Mouse (Mus musculus) ovary, postnatal 36 days (tissue): Measurements from ENCODE around the gene Actn2.

Experiments used
- DNase-seq: peaks from one replicate; pipeline ENCODE4 v3.0.0; 2022; ENCODE audit warnings: low spot score, mixed read lengths

Actn2 gene

DNA sequence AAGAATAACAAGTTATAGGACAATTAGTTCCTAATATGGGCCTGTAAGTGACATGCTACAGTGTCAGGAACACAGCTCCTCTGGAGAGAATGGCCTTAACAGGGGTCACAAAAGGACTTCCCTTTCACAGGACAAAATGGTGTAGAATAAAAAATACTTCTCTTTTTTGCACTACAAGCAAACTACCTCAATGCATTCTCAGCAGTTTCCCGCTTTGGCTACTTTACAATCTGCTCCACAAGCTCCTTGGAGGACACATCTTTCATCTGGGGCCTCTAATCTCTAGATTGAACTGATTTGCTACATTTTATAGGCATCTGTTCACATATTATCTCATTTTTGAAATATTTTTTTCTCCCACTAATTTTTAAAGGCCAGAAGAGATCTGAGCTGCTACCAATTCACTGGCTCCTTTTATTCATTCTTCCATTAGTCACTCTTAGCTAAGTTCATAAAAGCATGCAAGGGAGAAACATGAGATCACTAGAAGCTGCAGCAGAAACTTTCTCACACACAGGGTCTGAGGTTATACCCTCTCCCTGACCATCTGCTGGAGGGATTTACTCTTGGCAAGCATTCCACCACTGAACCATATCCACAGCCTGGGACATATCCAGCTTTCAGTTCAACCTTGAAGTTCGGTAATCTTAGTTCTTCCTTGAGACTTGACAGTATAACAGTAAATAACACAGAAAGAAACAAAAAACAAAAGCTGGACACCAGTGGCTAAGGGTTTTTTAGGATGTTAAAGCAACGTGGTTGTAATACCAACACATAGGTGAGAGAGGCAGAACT lies 84.5 kb downstream of the Actn2 start:
- DNase-seq, result no peak

DNA sequence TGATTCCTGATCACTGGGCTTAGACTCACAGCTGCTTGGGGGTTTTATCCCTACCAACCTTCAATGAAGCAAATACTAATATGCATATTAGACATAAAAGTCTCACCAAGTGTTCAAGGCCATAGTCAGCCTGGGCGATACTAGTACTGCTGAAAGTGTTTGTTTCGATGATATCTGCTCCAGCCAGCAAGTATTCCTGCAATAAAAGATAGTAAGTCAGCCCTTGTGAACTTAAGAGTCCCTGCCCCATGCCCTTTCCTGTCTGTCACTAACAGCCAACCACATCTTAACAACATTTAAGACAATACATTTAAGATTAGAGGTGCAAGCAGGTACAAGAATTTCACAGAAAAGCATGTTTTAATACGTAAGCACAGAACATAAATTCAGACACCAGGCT lies 90.1 kb downstream of the Actn2 start:
- no peak for DNase-seq

DNA sequence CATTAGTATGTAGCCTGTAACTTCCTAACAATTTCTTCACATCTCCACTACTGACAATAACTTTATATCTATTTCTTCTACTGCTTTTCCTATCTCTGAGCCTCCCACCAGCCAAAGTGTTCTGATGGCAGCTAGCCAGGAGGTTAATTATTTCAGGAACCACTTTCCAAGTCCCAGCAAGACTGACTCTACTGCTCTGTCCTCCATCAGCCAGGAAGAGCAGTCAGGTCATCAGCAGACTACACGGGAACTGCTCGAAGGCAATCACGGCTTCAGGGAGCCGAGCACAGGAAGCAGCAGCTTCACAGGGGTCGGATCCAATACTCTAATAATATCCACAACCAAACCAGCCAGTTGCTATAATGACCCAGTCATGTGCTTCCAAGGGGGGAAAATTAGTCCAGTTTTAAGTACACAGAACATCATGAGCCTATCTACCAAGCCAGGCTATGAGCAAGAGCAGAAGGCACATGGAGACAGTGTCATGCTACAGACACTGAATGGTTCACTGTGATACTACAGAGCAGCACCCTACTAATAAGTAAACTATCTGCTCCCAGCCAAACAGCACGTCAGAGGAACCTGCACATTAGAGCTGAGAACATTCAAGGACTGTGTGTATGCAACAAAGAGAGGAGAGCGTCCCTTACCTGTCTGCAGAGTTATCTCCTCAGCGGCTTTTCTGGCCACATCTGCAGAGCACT lies 91.2 kb downstream of the Actn2 start:
- no peak for DNase-seq

DNA sequence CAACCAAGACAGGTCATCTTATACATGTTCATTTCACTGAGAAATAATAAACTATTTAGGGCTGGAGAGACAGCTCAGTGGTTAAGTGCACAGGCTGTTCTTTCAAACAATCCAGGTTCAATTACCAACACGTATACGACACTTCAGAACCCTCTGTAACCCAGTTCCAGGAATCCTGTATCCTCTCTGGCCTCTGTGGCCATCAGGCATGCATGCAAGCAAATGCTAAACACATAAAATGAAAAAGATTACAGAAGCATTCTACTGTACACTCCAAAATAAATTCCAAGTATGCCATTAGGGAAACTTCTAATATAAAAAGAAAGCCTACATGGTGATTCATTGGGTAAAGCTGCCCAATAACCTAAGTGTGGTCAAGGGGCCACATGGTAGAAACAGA lies 94.6 kb downstream of the Actn2 start:
- DNase-seq, result no peak

GRCm38 (mm10) chr13:12243991-12244390 lies 96.6 kb downstream of the Actn2 start:
- no peak for DNase-seq

DNA sequence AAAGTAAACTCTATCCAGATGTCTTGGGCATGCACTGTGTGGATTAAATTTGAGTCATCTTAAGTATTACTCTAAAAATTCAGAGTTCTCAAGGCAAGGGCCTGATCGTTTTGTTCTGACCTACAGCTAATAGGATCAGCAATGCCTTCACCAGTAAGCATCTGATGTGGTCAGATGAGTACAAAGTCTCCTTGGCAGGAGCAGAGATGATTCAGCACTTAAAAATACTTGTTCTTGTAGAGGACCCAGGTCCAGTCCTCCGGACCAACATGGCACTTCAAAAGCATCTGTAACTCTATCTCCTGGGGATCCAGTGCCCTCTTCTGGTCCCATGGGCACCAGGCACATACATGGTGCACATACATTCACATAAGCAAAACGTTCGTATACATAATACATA lies 108.4 kb downstream of the Actn2 start:
- no peak for DNase-seq

- DNase-seq, result no peak
These were observed 112.3 kb downstream of the Actn2 start for GRCm38 (mm10) chr13:12228248-12228647.

GRCm38 (mm10) chr13:12227606-12228005 lies 113.0 kb downstream of the Actn2 start:
- no peak for DNase-seq
